In the genomic region with DNA sequence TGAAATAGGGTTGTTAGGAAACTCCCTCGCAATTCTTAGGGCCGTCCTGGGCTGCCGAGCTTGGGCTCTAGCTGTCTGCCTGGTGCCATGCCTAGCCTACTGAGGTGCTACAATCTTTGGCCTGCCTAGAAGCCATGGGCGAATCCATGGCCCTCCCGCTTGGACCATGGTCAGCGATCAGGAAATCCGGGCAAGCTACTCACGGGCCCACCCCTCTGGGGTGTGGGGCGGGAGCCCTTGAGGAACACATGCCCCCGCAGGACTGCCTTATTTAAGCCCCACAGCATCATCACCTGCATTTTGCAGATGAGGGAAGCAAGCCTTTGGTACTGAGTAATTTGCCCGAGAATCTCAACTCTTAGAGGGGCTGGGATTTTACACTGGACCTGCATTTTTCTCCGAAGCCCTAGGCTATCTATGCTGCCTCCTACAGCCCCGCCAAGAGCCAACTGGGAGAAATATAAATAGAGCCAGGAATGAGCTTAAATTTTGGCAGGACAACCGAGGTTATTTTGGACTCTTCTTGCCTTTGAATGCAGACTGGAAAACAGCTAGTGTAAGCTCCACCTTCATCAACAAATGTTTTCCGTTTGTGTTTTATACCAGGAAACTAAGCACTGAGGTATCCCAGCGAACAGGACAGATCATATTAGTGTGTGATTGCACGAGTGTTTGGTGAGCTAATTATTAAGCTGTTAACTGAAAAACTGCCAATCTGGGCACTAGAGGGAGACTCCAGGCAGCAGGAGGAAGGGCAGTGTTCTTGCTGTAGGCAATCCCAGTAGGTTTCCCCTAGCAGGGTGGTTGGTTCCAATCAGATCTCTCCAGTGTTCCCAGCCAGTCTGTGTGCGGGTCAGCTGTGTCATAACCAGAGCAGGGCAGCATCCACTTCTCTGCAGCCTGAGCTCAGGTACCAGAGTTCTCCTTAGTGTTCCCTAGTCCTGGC, we compare ENCODE assay signal across 8 mouse cellular contexts.
A peak's percentile ranks its signal among the peaks of the same experiment; 100 is the strongest.
DNase-seq lines count a peak whose midpoint lies in the region; ATAC-seq lines count a peak whose summit lies in the region.

No protein-coding gene starts in this region.

- H3K36me3 ChIP-seq in hindbrain, embryonic 13.5 days = no peaks in the 10 kb centered on the region

- no peaks in the 10 kb centered on the region for H3K9me3 ChIP-seq in hindbrain, embryonic 13.5 days

- WGBS in hindbrain, embryonic 13.5 days = 2% methylated on average over 18 of the region's 18 CpGs

- H3K4me3 ChIP-seq in hindbrain, embryonic 13.5 days = peak overlapping the region; percentile 68

- H3K9ac ChIP-seq in hindbrain, embryonic 13.5 days = peak overlapping the region; percentile 93

- DNase-seq in Muller cell, postnatal 12 days (ENCODE audit: inconsistent ontology term) = peak; percentile 86
- peak; percentile 91 for DNase-seq in cerebellum, adult 9-10 months
- peak; percentile 23 to 46 for DNase-seq in frontal cortex, postnatal 25 days (ENCODE audit: low spot score in 2 of 2)
- peak; percentile 28 to 42 for DNase-seq in layer of hippocampus, postnatal 25 days (ENCODE audit: extremely low spot score in 1 of 2, low spot score in 1 of 2)
- DNase-seq in lung, postnatal 14 days = peak; percentile 65
- peak; percentile 84 for DNase-seq in retina, embryonic 14.5 days (ENCODE audit: low spot score)

- peak overlapping the region; percentile 98 for H3K27ac ChIP-seq in hindbrain, embryonic 13.5 days

- peak overlapping the region; percentile 90 for H3K4me2 ChIP-seq in hindbrain, embryonic 13.5 days

- peaks cover 18% of the 10 kb centered on the region for H3K4me1 ChIP-seq in hindbrain, embryonic 13.5 days (replicated peaks)

- H3K27me3 ChIP-seq in hindbrain, embryonic 13.5 days = no peaks in the 10 kb centered on the region

- ATAC-seq in hindbrain, embryonic 13.5 days (ENCODE audit: low FRiP score) = peak; percentile 61
- ATAC-seq in inflammation-experienced regulatory T-cells, adult 6 months = no peak

Comparison
In these comparisons a context has a peak if more than half of its experiments do, and no peak if none do; other contexts are left out.
1. DNase-seq: peak in every context shown above with its lines; median percentile 91 in cerebellum, adult 9-10 months; 86 in Muller cell, postnatal 12 days; 84 in retina, embryonic 14.5 days; 65 in lung, postnatal 14 days; 35 in layer of hippocampus, postnatal 25 days; 34 in frontal cortex, postnatal 25 days.